Mouse (Mus musculus) embryonic stem cell, embryonic (primary cell): ENCODE results near the gene Gm614.

Experiments
- CTCF ChIA-PET, 4 experiments: fragments of 300-600 bp in 2 of 4; fragments of 350-600 bp in 2 of 4; sonication (Branson Sonifier 250); formaldehyde crosslinking; loops; one replicate each; lab custom pipeline; 2022; ENCODE audit warnings: inconsistent platforms in 2 of 4; lab: Charles Lee
- POLR2A ChIA-PET, 4 experiments: fragments of 300-600 bp in 2 of 4; fragments of 350-600 bp in 2 of 4; sonication (Branson Sonifier 250); formaldehyde crosslinking; loops; one replicate each; lab custom pipeline; 2022; ENCODE audit warnings: antibody characterized with exemption in 4 of 4, inconsistent platforms in 1 of 4; lab: Charles Lee

The Gm614 gene

DNA sequence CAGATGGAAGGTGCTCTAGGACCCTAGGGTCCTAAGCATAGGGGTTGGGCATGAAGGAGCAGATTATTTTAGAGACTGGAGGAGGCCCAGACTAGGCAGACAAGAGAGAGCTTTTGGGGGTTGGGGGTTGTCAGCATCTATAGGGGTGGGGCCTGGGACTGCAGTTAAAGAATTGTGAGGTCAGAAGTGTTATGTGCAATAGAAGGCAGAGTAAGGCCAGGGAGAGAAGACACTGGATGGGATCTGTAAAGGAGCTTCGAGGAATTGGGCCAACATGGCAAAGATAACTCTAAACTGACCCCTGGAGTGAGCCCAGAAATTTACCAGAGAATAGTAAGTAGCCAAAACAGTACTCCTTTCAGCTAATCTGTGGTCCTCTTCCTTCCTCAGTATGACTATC is at the start of gene Gm614:
Gene Gm614, minus strand, starts transcription at position 101 of the 400 bp plus-strand sequence.
- CTCF ChIA-PET = no interaction called here
- POLR2A ChIA-PET = interaction anchor here in 2 of 4 experiments (1.5 to 1.7 kb wide), 3 partner anchors 10 to 180 kb away, joined by 3 to 8 read pairs (median 4); partner anchors contain the start of gene Med12 (in 2 of the 2)

- ChIA-PET CTCF (interaction anchor here in 1 of 4 experiments (0.6 kb wide), 1 partner anchor 58 kb away, joined by 5 read pairs; no protein-coding TSS in a partner anchor), POLR2A (no interaction called here)
Measured at GRCm38 (mm10) chrX:101309299-101309698, 45.5 kb upstream of the Gm614 start.

- ChIA-PET CTCF (interaction anchor here in 1 of 4 experiments (0.9 kb wide), 1 partner anchor 184 kb away, joined by 3 read pairs; no protein-coding TSS in a partner anchor), POLR2A (interaction anchor here in 2 of 4 experiments (0.9 to 1.6 kb wide), 5 partner anchors 8 to 48 kb away, joined by 3 to 7 read pairs (median 3); partner anchors contain the start of gene Med12 (in 2 of the 2))
Measured at GRCm38 (mm10) chrX:101304646-101305045, 40.9 kb upstream of the Gm614 start.

- POLR2A ChIA-PET = interaction anchor here in 2 of 4 experiments (1.2 kb wide), 2 partner anchors 30 to 49 kb away, joined by 3 read pairs; no protein-coding TSS in a partner anchor
- CTCF ChIA-PET = interaction anchor here in 1 of 4 experiments (0.8 to 1.2 kb wide), 2 partner anchors 14 to 17 kb away, joined by 3 read pairs; no protein-coding TSS in a partner anchor
Measured at GRCm38 (mm10) chrX:101301654-101302053, 37.9 kb upstream of the Gm614 start.

GRCm38 (mm10) chrX:101300427-101301030 is 36.7 kb upstream of the Gm614 start:
- POLR2A ChIA-PET = no interaction called here
- CTCF ChIA-PET = no interaction called here

DNA sequence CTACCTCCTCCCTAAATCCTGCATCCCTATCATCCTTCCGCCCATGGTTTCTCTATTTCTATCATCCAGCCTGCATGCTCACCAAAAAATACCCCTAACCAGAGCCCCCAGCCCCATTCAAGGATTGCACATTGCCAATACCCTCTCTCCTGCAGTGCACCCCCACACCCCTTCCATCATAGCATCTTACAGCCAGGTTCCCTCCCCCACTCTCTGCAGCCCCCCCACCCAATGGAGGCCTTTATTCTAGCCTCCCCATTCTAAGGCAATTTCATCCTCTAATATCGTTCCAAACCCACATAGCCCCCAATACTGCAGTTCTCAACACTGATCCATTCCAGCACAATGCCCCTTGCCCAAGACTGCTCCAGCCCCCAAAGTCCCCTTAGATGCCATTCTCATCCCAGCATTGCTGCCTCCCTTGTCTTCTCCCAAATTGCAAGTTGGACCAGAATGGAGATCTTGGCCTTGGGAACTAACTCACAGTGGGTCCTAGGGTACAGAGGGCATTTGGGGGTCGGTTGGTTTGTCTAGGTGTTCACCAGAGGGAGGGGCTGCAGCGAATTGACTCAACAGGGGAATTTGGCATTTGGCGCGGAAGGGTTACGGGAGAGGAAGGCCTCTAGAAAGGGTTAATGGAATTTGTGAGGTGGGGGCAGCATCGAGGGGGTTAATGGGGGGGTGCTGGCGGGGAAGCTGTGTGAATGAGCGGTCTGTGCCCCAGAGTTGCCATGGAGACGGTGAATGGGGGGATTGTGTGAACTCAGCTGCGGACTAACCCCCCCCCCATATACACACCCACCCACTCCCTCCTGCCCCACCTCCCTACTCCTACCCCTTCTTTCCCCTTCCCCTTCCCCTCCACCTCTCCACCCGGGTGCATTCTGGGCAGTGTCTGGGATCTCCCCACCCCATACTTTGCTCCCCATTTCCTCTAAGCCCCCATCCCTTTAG is 36.0 kb upstream of the Gm614 start:
- CTCF ChIA-PET = interaction anchor here in 1 of 4 experiments (0.7 kb wide), 1 partner anchor 183 kb away, joined by 3 read pairs; no protein-coding TSS in a partner anchor

DNA sequence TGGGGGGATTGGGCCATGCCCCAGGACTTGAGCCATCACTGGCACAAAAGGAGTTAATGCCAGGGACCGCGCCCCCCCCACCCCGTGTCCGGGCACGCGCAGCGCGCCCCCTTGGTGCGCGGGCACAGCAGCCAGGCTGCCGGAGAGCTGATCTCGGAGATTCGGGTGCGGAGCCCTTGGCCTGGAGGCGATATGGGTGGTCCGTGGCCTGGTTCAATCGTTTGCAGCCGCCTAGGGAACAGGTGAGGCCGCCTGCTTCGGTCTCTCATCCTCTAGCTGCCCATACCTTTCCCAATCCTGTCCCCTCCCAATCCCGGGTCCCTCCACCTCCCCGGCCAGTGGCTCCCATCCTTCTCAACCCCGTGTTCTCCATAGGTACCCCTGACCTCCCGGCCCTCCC is 35.3 kb upstream of the Gm614 start, which contains the start of gene Nlgn3:
Gene Nlgn3, plus strand, starts transcription at position 114 of the 400 bp plus-strand sequence.
- ChIA-PET CTCF (interaction anchor here in 1 of 4 experiments (0.6 to 0.7 kb wide), 2 partner anchors 9 to 182 kb away, joined by 3 to 4 read pairs; no protein-coding TSS in a partner anchor), POLR2A (interaction anchor here (0.6 to 1.4 kb wide), 14 partner anchors 9 to 484 kb away, joined by 3 to 6 read pairs (median 4); partner anchors contain the start of genes Med12 (in 2 of the 4), Foxo4 (in 1 of the 4) and Nono (in 1 of the 4))

More for the DNA sequence above, 36.0 kb upstream of the Gm614 start:
- POLR2A ChIA-PET = interaction anchor here in 3 of 4 experiments (0.6 to 1.4 kb wide), 9 partner anchors 26 to 485 kb away, joined by 3 to 6 read pairs (median 4); partner anchors contain the start of genes Foxo4 (in 1 of the 3) and Med12 (in 1 of the 3)

DNA sequence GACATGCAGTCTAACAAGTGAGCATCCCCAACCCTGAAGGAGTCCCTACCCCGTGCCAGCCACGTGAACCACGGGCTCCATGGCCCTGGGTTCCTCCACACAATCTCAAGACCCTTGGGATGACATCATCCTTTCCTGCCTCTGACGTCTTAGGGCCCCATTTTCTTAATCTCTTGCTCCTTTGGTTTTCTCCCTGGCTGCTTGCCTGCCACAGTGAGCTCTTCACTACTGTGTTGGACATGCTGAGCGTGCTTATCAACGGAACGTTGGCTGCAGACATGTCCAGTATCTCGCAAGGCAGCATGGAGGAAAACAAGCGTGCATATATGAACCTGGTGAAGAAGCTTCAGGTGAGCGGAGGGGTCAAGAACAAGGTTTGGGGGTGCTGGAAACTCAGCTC is 26.3 kb upstream of the Gm614 start:
- ChIA-PET CTCF (interaction anchor here in 2 of 4 experiments (0.6 to 0.7 kb wide), 2 partner anchors 9 to 196 kb away, joined by 3 to 4 read pairs; partner anchors contain the start of gene Nlgn3 (in 1 of the 2)), POLR2A (no interaction called here)

- CTCF ChIA-PET = no interaction called here
- POLR2A ChIA-PET = interaction anchor here in 1 of 4 experiments (1.3 kb wide), 1 partner anchor 44 kb away, joined by 4 read pairs; no protein-coding TSS in a partner anchor
Measured at GRCm38 (mm10) chrX:101289037-101289436, 25.2 kb upstream of the Gm614 start.

GRCm38 (mm10) chrX:101288432-101288831 is 24.6 kb upstream of the Gm614 start:
- ChIA-PET POLR2A (interaction anchor here in 1 of 4 experiments (1.3 kb wide), 1 partner anchor 44 kb away, joined by 4 read pairs; no protein-coding TSS in a partner anchor), CTCF (no interaction called here)

DNA sequence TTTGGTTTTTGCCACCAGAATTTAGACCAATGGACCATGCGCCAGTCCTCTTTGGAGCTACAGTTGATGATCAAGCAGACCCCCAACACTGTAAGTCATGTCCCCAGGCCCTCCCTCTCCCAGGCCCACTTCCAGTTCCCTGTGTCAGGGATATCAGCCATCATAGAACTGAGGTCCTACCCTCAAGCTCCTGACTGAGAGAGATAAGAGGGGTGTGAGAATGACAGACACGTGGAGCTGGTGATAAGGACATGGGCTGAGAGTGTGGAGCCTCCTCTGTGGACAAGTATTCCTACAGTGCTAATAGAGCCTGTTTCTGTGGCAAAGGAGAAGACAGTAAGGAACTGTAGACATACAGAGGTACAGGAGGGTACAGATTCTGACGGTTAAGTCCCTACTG is 23.8 kb upstream of the Gm614 start:
- ChIA-PET CTCF (interaction anchor here in 1 of 4 experiments (1.5 kb wide), 1 partner anchor 14 kb away, joined by 3 read pairs; no protein-coding TSS in a partner anchor), POLR2A (interaction anchor here in 2 of 4 experiments (1.2 to 1.9 kb wide), 2 partner anchors 44 to 203 kb away, joined by 4 to 7 read pairs; no protein-coding TSS in a partner anchor)

- ChIA-PET POLR2A (interaction anchor here in 2 of 4 experiments (0.8 to 2.0 kb wide), 6 partner anchors 12 to 202 kb away, joined by 3 to 7 read pairs (median 4); partner anchors contain the start of genes Med12 (in 2 of the 2) and Snx12 (in 1 of the 2)), CTCF (interaction anchor here in 1 of 4 experiments (1.5 kb wide), 1 partner anchor 15 kb away, joined by 3 read pairs; no protein-coding TSS in a partner anchor)
Measured at GRCm38 (mm10) chrX:101285953-101286670, 22.3 kb upstream of the Gm614 start.

DNA sequence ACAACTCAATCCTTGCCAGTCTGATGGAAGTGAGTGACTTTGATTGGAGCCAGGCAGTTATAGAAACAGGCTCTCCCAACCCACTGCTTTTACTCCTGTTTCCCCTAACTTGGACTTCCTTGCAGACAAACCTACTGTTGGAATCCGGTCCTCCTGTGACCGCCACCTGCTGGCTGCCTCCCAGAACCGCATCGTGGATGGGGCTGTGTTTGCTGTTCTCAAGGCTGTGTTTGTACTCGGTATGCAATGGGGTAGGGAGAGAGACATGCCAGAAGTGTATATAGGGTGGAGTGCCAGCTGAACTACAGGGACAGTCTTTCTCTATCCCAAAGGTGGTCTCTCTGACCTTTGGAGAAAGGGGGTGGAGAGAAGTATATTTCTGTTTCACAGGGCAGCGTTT is 21.7 kb upstream of the Gm614 start:
- CTCF ChIA-PET = interaction anchor here in 2 of 4 experiments (0.6 to 0.8 kb wide), 2 partner anchors 151 to 153 kb away, joined by 3 to 4 read pairs; no protein-coding TSS in a partner anchor
- POLR2A ChIA-PET = interaction anchor here in 2 of 4 experiments (0.7 to 2.0 kb wide), 3 partner anchors 11 to 41 kb away, joined by 3 to 4 read pairs (median 3); partner anchors contain the start of gene Med12 (in 2 of the 2)

- ChIA-PET POLR2A (interaction anchor here in 2 of 4 experiments (1.3 to 2.1 kb wide), 2 partner anchors 9 kb away, joined by 7 to 10 read pairs; partner anchors contain the start of gene Med12 (in 2 of the 2)), CTCF (no interaction called here)
Measured at GRCm38 (mm10) chrX:101282813-101283212, 19.0 kb upstream of the Gm614 start.

DNA sequence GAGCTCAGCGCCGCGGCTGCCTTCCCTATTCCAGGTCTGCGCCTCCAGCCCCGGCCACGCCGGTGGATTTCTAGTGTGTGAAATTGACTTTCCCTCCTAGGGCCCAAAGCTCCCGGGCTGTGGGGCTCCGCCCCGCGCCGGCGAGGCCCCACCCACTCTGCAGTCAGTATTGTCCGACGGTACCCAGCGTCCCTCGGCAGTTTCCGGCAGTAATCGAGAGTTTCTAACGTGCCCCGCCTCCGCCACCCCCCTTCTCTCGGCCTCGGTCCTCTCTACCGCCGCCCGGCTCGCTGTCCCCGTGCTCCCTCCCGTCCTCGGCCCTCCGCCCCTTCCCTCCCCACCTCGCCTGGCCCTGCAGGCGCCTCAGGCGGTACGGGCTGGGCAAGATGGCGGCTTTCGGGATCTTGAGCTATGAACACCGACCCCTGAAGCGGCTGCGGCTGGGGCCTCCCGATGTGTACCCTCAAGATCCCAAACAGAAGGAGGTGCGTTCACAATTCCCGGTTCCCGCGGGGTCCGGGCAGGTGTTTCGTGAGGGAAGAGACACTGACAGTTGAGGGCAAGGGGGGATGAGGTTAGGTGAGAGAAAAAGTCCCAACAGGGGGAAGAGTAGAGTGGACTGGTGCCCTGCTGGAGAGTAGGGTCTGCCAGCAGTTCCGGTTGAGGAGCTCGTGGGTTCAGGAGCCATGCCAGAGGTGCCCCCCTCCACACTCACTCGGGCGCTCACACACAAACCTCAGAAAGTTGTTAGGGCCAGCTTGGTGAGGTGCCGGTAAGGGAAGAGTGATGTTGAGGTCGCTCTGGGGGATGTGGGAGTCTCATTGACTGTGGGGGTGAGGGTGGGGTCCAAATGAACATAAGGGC is 10.3 kb upstream of the Gm614 start, which contains the start of gene Med12:
Gene Med12, plus strand, starts transcription at position 156 of the 864 bp plus-strand sequence.
- CTCF ChIA-PET = interaction anchor here in 1 of 4 experiments (1.3 kb wide), 1 partner anchor 143 kb away, joined by 3 read pairs; no protein-coding TSS in a partner anchor

More for the DNA sequence above, 10.3 kb upstream of the Gm614 start, which contains the start of gene Med12:
- POLR2A ChIA-PET = interaction anchor here (0.6 to 2.8 kb wide), 43 partner anchors 9 to 478 kb away, joined by 3 to 26 read pairs (median 4); partner anchors contain the start of genes Foxo4 (in 2 of the 4), Nlgn3 (in 2 of the 4), Snx12 (in 2 of the 4) and Nono (in 1 of the 4)
